Mouse (Mus musculus) megakaryocyte, embryonic 14.5 days (primary cell): Measurements from ENCODE around the gene Olfr1280.

ENCODE experiments used
- FLI1 ChIP-seq: IDR thresholded peaks from 2 replicates; pipeline ENCODE4 v1.6.1; 2012; ENCODE audit warnings: low read length, inconsistent platforms, mixed read lengths
- GATA1 ChIP-seq: IDR thresholded peaks from 3 replicates; pipeline ENCODE4 v1.6.1; 2012; ENCODE audit warnings: mixed read lengths, low read length, inconsistent platforms, borderline replicate concordance

- TF ChIP-seq GATA1 (no peak), FLI1 (no peak)
These were observed 12.4 kb downstream of the Olfr1280 start, which contains the start of gene Olfr1281 for GRCm38 (mm10) chr2:111326220-111326619.
